Mouse (Mus musculus) embryonic facial prominence, embryonic 14.5 days (tissue): ENCODE data around the gene Lrtm1. TPM values are rescaled to one million over a fixed set of nuclear protein-coding genes. Genes with fewer than 3 reads are reported as not detected.

Experiments used
- ATAC-seq: fragments of 200-750 bp; cut with Nextera tagmentation; 2 replicates; pipeline ENCODE4 v1.8.0; 2017; ENCODE audit warnings: low read depth, moderate number of reproducible peaks, moderate TSS enrichment
- DNase-seq: peaks from one replicate; pipeline ENCODE4 v3.0.0-alpha.2; 2015; ENCODE audit warnings: low spot score
- H3K27ac ChIP-seq: fragments of 300-500 bp; sonication (generic); replicated peaks from 2 replicates; pipeline ENCODE4 v1.5.1; 2014; ENCODE audit warnings: low read depth, mild to moderate bottlenecking, low read length, moderate library complexity
- H3K27me3 ChIP-seq: fragments of 300-500 bp; sonication (generic); replicated peaks from 2 replicates; pipeline ENCODE4 v1.6.1; 2014; ENCODE audit warnings: low read length; ENCODE audit not compliant: control insufficient read depth, insufficient read depth
- H3K36me3 ChIP-seq: fragments of 300-500 bp; sonication (generic); 2 replicates; pipeline ENCODE4 v1.6.1; 2014; ENCODE audit warnings: low read length, mixed read lengths; ENCODE audit not compliant: control insufficient read depth, insufficient read depth
- H3K4me1 ChIP-seq: fragments of 300-500 bp; sonication (generic); 2 replicates; pipeline ENCODE4 v1.6.1; 2014; ENCODE audit warnings: antibody characterized with exemption, low read length; ENCODE audit not compliant: control insufficient read depth, insufficient read depth
- H3K4me2 ChIP-seq: fragments of 300-500 bp; sonication (generic); 2 replicates; pipeline ENCODE4 v1.6.1; 2014; ENCODE audit warnings: low read depth, mild to moderate bottlenecking, low read length, moderate library complexity, mixed read lengths
- H3K4me3 ChIP-seq: fragments of 300-500 bp; sonication (generic); 2 replicates; pipeline ENCODE4 v1.5.1; 2014; ENCODE audit warnings: low read depth, mild to moderate bottlenecking, low read length
- H3K9ac ChIP-seq: fragments of 300-500 bp; sonication (generic); 2 replicates; pipeline ENCODE4 v1.6.1; 2014; ENCODE audit warnings: low read depth, mild to moderate bottlenecking, low read length, moderate library complexity, mixed read lengths
- H3K9me3 ChIP-seq: fragments of 300-500 bp; sonication (generic); 2 replicates; pipeline ENCODE4 v1.6.1; 2016; ENCODE audit warnings: low read length; ENCODE audit not compliant: control insufficient read depth
- WGBS: fragments of 180-500 bp; shearing (Covaris S2); extraction: QIAGEN DNeasy Blood & Tissue Kit; methylation state at CpG from one replicate; pipeline ENCODE4 v1.1.7; 2014; 5-methylcytosine and 5-hydroxymethylcytosine counted together
- polyA plus RNA-seq: library from polyadenylated mRNA; unstranded; fragments of >200 nt; fragmentation: Nextera tagmentation; extraction: Ambion mirVana; gene quantifications from 2 replicates; pipeline ENCODE4 v1.2.1, GENCODE M21; 2014

The Lrtm1 gene
- polyA plus RNA-seq, 1 experiment from 2014 or later = 2.2 TPM

DNA sequence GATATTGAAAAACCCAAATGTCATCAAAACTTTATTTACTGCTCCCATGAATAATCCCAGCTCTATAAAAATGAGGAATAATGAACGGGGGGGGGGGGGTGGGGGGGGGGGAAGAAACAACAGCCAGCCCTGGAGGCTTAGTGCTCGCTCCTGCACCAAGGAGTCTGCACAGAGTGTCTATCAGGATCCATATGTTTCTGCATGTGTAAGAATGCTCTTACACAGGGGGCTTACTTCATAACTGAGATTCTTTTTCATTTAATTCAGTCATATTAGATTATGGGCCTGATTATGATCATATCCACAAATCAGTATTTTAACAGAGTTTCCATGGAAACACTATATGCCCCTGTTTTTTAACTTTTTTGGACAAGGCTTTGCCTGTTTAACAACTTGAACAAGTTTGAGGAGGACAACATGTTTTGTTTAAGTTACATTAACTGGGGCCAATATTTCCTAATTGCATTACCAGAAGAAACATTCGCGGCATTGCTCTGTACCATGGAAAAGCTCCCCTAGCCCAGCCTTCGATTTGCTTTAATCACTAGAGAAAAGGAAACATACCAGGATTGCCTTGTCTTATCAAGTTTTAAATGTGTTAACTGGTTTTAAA is 12.7 kb upstream of the Lrtm1 start:
- Histone ChIP-seq H3K4me3 (no peak overlapping the region), H3K4me2 (no peak overlapping the region), H3K27ac (0 out of 2 replicates have a peak overlapping the region, but pooled peaks have one; percentile 16), H3K4me1 (no peaks in the 10 kb centered on the region), H3K9ac (no peak overlapping the region), H3K9me3 (no peaks in the 10 kb centered on the region), H3K36me3 (no peaks in the 10 kb centered on the region), H3K27me3 (no peaks in the 10 kb centered on the region)
- ATAC-seq (peak; percentile 72; the same call in 1 of the 2 replicates), DNase-seq (peak; percentile 76)
- 46% methylated on average over 4 of the region's 5 CpGs for WGBS

DNA sequence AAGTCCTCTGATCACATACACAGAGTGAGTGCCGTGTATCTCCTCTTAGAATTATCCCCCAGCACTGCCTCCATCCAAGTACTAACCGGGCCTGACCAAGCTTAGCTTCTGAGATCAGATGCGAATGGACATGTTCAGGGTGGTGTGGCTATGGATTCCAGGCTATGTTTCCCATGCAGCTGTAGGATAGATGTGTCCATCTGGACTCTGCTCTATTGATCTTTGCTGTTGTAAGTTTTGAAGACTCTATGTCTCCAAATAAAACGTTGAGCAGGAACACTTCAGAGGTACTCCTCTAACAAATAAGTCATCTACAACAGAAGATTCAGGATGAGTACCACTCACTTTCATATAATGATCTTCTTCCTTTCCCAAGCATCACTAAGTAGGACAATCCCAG is 8.4 kb upstream of the Lrtm1 start:
- Histone ChIP-seq H3K27ac (no peak overlapping the region), H3K4me2 (no peak overlapping the region), H3K9ac (no peak overlapping the region), H3K36me3 (no peaks in the 10 kb centered on the region), H3K4me3 (no peak overlapping the region), H3K9me3 (no peaks in the 10 kb centered on the region), H3K4me1 (no peaks in the 10 kb centered on the region), H3K27me3 (no peaks in the 10 kb centered on the region)
- WGBS = 92% methylated on average over 4 of the region's 4 CpGs
- ATAC-seq (no peak), DNase-seq (no peak)

DNA sequence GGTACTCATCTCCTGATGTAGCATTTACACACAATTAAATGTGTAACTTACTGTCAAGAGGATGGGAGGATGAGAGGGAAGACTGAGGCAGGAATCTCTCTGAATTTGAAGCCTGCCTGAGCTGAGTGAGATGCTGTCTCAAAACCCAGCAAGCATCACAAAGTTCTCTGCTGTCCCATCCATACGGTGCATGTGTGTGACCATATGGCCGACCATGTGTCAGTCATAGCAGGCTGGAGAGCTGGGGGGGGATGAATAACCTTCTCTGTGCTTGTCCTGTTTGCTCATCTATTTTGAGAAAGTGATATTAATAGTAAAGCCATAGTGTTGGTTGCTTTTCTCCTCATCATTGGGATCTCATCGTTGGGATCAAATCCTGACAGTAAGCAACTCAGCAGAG is 4.8 kb upstream of the Lrtm1 start:
- Histone ChIP-seq H3K4me1 (peaks cover 21% of the 10 kb centered on the region), H3K9me3 (no peaks in the 10 kb centered on the region), H3K4me3 (no peak overlapping the region), H3K9ac (no peak overlapping the region), H3K4me2 (no peak overlapping the region), H3K27ac (no peak overlapping the region), H3K27me3 (no peaks in the 10 kb centered on the region), H3K36me3 (no peaks in the 10 kb centered on the region)
- whole genome bisulfite sequencing = 89% methylated on average over 3 of the region's 3 CpGs
- no peak for ATAC-seq
- no peak for DNase-seq

DNA sequence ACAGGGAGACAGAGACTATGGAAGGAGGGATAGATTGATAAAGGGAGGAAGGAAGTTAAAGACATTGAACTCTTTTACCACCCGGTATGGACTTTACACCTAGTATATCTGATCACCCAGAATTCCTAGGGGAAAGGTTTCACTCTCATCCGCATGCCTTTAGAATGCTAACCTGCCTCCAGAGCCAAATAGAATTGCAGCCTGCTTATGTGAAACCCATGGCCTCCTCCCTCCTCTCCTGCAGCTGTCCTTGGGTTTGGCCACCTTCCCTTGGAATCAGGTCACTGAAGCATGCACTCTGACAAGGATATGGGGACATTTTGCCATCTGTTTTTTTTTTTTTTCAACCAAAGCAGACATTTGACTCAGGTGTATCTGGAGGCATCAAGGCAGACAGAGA is 3.3 kb upstream of the Lrtm1 start:
- Histone ChIP-seq H3K4me1 (peaks cover 21% of the 10 kb centered on the region), H3K27me3 (no peaks in the 10 kb centered on the region), H3K36me3 (no peaks in the 10 kb centered on the region), H3K4me3 (no peak overlapping the region), H3K9ac (no peak overlapping the region), H3K4me2 (no peak overlapping the region), H3K9me3 (no peaks in the 10 kb centered on the region), H3K27ac (no peak overlapping the region)
- no peak for ATAC-seq
- no peak for DNase-seq
- 88% methylated on average over 2 of the region's 2 CpGs for WGBS

DNA sequence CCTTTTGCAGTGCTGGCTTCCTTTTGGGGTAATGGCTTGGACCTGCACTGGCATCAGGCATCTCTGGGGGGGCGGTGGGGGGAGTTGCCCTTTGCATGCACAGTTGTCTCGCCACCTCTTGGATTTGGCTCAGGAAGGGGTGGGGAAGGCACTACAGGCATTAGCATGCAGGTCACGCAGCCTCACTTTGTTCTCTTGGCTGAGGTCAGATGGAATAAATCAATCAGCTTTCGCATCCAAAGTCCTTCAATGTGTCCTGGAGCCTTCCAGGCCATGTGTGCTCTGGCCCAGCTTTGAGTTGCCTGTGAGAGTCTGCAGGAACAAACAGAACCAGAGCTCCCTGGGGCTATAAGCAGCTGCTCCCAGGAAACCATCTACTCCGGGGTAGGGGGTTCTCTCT is 2.1 kb upstream of the Lrtm1 start:
- Histone ChIP-seq H3K27me3 (no peaks in the 10 kb centered on the region), H3K4me2 (no peak overlapping the region), H3K4me1 (peaks cover 21% of the 10 kb centered on the region), H3K27ac (no peak overlapping the region), H3K9me3 (no peaks in the 10 kb centered on the region), H3K9ac (no peak overlapping the region), H3K36me3 (no peaks in the 10 kb centered on the region), H3K4me3 (no peak overlapping the region)
- ATAC-seq (no peak), DNase-seq (no peak)
- whole genome bisulfite sequencing = 55% methylated on average over 5 of the region's 5 CpGs

DNA sequence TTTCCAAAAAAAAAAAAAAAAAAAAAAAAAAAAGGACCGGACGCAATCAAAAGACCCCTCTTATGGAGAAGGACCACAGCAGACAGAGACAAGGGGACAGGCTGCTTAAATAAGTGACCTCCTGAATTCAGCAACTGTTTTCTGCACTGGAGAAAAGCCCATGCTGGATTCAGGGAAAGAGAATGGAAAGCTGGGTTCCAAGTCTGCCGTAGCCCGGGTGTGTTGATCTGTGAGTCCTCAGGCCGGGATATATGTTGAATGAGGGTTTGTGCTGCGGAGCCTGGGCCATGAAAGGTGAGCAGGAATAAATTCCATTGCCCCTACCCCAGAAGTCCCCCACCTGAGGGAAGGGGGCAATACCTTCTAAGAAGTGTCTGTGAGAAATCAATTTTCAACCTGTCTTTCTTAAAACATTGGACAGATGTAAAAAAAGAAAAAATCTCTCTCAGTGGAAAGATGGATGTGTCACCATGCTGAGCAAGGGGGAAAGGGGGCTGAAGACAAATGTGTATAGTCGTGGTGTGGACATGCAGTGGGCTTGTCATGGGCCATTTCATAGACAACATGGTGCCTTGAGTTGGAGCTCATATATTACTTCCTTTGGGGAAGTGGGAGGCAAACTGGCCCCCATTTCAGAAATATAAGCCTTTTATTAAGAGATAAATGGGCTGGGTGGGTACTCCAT is 450 bp downstream of the Lrtm1 start:
- DNase-seq = no peak
- ATAC-seq = peak; percentile 30; the same call in 1 of the 2 replicates
- H3K9me3 ChIP-seq = no peaks in the 10 kb centered on the region
- no peaks in the 10 kb centered on the region for H3K36me3 ChIP-seq
- no peak overlapping the region for H3K27ac ChIP-seq
- H3K4me3 ChIP-seq = no peak overlapping the region
- peaks cover 25% of the 10 kb centered on the region for H3K4me1 ChIP-seq
- H3K9ac ChIP-seq = no peak overlapping the region
- no peak overlapping the region for H3K4me2 ChIP-seq
- H3K27me3 ChIP-seq = no peaks in the 10 kb centered on the region
- 28% methylated on average over 7 of the region's 7 CpGs for WGBS

DNA sequence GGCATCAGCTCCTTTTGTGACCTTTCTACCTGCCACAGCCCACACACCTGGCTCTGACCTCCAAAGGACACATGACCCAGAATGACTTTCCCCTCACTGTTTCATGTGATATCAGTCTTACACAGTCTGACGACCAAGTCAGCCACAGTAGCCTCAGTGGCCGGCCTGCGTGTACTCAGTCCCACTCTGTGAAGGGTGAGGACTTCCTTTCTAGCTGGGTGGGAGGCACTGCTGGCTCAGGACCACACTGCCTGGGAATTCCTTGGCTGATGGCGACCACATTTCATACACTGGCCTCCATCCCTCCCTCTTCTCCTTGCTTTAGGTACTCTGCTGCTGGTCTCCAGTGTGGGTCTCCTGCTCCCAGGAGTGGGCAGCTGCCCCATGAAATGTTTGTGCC is 3.3 kb downstream of the Lrtm1 start:
- H3K9ac ChIP-seq = no peak overlapping the region
- H3K9me3 ChIP-seq = no peaks in the 10 kb centered on the region
- no peak overlapping the region for H3K4me2 ChIP-seq
- no peak overlapping the region for H3K4me3 ChIP-seq
- H3K27ac ChIP-seq = no peak overlapping the region
- peaks cover 18% of the 10 kb centered on the region for H3K4me1 ChIP-seq
- no peaks in the 10 kb centered on the region for H3K27me3 ChIP-seq
- DNase-seq = no peak
- ATAC-seq = no peak
- 78% methylated on average over 4 of the region's 4 CpGs for WGBS
- no peaks in the 10 kb centered on the region for H3K36me3 ChIP-seq

DNA sequence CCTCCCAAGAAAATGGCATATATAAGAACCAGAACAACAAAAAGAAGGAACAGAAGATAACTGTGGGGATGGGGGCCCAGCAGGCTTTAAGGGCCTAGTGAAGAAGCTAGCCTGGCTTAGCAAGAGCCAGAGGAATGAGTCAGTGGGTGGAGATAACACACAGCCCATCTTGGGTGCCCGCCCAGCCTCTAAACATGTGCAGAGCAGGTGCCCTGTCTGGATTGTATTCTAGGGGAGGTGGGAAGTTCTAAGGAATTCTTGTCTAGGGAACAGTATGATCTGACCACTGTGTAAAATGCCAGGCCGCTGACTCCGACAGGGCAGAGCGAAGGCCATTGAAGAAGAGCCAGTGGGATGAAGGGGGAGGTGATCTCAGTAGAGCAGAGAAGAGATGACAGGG is 5.2 kb downstream of the Lrtm1 start:
- H3K27ac ChIP-seq = no peak overlapping the region
- H3K36me3 ChIP-seq = no peaks in the 10 kb centered on the region
- no peak for ATAC-seq
- H3K4me3 ChIP-seq = no peak overlapping the region
- peaks cover 13% of the 10 kb centered on the region for H3K4me1 ChIP-seq
- DNase-seq = no peak
- H3K9ac ChIP-seq = no peak overlapping the region
- H3K4me2 ChIP-seq = no peak overlapping the region
- 90% methylated on average over 4 of the region's 4 CpGs for WGBS
- H3K9me3 ChIP-seq = no peaks in the 10 kb centered on the region
- no peaks in the 10 kb centered on the region for H3K27me3 ChIP-seq

DNA sequence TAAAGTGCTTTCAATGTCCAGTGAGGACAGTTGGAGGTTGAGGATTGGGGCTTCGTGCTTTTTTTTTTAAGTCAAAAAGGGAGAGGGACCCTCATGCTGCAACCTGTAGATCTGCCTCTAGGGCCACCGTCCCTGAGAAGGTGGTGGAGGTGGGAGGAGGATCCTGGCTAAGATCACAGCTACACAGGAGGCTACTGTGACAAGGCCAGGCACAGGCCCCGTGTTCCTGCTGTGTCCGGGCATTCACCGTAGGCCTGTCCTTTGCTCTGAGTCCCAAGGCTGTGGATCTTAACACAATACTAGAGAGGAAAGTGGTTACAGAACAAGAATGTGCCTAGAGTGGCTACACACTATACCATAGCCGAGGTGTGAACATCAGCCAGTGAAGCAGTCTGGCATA is 7.3 kb downstream of the Lrtm1 start:
- no peak for DNase-seq
- Histone ChIP-seq H3K27ac (no peak overlapping the region), H3K4me3 (no peak overlapping the region), H3K36me3 (no peaks in the 10 kb centered on the region), H3K27me3 (no peaks in the 10 kb centered on the region), H3K9me3 (no peaks in the 10 kb centered on the region), H3K9ac (no peak overlapping the region), H3K4me2 (no peak overlapping the region), H3K4me1 (peaks cover 23% of the 10 kb centered on the region)
- no peak for ATAC-seq
- 84% methylated on average over 6 of the region's 6 CpGs for WGBS
